Mouse (Mus musculus) embryonic facial prominence, embryonic 11.5 days (tissue): ENCODE measurements around the gene Shroom1. TPM values are rescaled to one million over a fixed set of nuclear protein-coding genes. Genes with fewer than 3 reads are reported as not detected.
A peak's percentile ranks its signal among the peaks of the same experiment; 100 is the strongest.

Source experiments
- ATAC-seq: fragments of 200-750 bp; cut with Nextera tagmentation; replicated peaks from 2 replicates; pipeline ENCODE4 v1.8.0; 2017; ENCODE audit warnings: low read depth; ENCODE audit not compliant: insufficient number of reproducible peaks, low FRiP score, low TSS enrichment
- DNase-seq: peaks from one replicate; pipeline ENCODE4 v3.0.0-alpha.2; 2015; ENCODE audit warnings: low spot score
- H3K27ac ChIP-seq: fragments of 300-500 bp; sonication (generic); replicated peaks from 2 replicates; pipeline ENCODE4 v1.5.1; 2014; ENCODE audit warnings: mild to moderate bottlenecking, low read depth, low read length, control low read depth
- H3K27me3 ChIP-seq: fragments of 300-500 bp; sonication (generic); 2 replicates; pipeline ENCODE4 v1.6.1; 2014; ENCODE audit warnings: mild to moderate bottlenecking, low read length, moderate library complexity, mixed read lengths; ENCODE audit not compliant: control insufficient read depth, insufficient read depth
- H3K36me3 ChIP-seq: fragments of 300-500 bp; sonication (generic); replicated peaks from 2 replicates; pipeline ENCODE4 v1.6.1; 2014; ENCODE audit warnings: low read depth, mild to moderate bottlenecking, low read length, moderate library complexity, mixed read lengths; ENCODE audit not compliant: control insufficient read depth, insufficient read depth
- H3K4me1 ChIP-seq: fragments of 300-500 bp; sonication (generic); 2 replicates; pipeline ENCODE4 v1.6.1; 2014; ENCODE audit warnings: low read length, mixed read lengths; ENCODE audit not compliant: control insufficient read depth, insufficient read depth
- H3K4me2 ChIP-seq: fragments of 300-500 bp; sonication (generic); 2 replicates; pipeline ENCODE4 v1.6.1; 2014; ENCODE audit warnings: low read depth, mild to moderate bottlenecking, control low read depth, low read length, moderate library complexity
- H3K4me3 ChIP-seq: fragments of 300-500 bp; sonication (generic); 2 replicates; pipeline ENCODE4 v1.5.1; 2014; ENCODE audit warnings: low read depth, low read length, control low read depth
- H3K9ac ChIP-seq: fragments of 300-500 bp; sonication (generic); replicated peaks from 2 replicates; pipeline ENCODE4 v1.6.1; 2014; ENCODE audit warnings: mild to moderate bottlenecking, control low read depth, low read length
- H3K9me3 ChIP-seq: fragments of 300-500 bp; sonication (generic); replicated peaks from 2 replicates; pipeline ENCODE4 v1.6.1; 2016; ENCODE audit warnings: mild to moderate bottlenecking, low read length, inconsistent platforms, mixed read lengths; ENCODE audit not compliant: control insufficient read depth
- WGBS: fragments of 180-500 bp; shearing (Covaris S2); extraction: QIAGEN DNeasy Blood & Tissue Kit; methylation state at CpG from one replicate; pipeline ENCODE4 v1.1.7; 2014; 5-methylcytosine and 5-hydroxymethylcytosine counted together
- polyA plus RNA-seq: library from polyadenylated mRNA; unstranded; fragments of >200 nt; fragmentation: Nextera tagmentation; extraction: Ambion mirVana; gene quantifications from 2 replicates; pipeline ENCODE4 v1.2.1, GENCODE M21; 2014

Shroom1 gene
- polyA plus RNA-seq, 1 experiment from 2014 or later = 2.3 TPM

DNA sequence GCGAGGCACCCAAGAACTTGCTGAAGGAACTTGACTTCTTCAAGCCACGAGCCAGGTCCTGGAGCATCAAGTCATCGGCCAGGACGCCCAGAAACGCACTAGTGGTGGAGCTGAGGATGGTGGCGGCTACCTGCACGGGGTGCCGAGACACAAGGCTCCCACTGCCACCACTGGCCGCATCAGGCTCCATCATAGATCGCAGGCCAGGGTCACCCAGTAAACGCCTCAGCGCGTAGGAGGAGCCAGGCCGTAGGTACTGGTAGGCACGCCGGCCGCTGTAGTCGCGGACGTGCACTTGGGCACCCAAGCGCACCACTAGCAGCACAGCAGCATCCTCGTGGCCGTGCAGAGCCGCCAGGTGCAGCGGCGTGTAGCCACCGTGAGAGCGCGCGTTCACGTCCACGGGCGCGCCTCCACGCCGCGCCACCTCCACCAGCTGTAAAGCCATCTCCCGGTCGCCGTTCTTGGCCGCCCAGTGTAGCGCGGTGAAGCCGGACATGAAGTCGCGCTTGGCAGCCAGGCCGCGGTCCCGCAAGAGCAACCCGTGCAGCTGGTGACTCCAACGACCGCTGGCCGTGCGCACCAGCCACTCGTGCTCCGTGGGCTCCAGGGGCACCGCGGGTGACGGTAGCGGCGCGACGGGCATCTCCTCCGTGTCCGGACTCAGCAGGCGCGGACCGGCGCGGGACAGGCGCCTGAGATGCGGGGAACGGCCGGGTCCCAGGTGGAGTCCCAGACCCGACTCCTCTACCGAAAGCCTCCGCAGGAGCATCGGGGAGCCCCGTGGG, 21.6 kb downstream of the Shroom1 start:
- Histone ChIP-seq H3K4me1 (peaks cover 4% of the 10 kb centered on the region; the same call in 1 of the 2 replicates), H3K27me3 (peaks cover 33% of the 10 kb centered on the region), H3K9ac (peak overlapping the region; percentile 51), H3K4me2 (peak overlapping the region; percentile 76), H3K36me3 (no peaks in the 10 kb centered on the region), H3K27ac (no peak overlapping the region), H3K9me3 (peaks cover 3% of the 10 kb centered on the region; the same call in 1 of the 2 replicates), H3K4me3 (peak overlapping the region; percentile 41)
- ATAC-seq = no peak
- DNase-seq = no peak
- 6% methylated on average over 76 of the region's 79 CpGs for WGBS

DNA sequence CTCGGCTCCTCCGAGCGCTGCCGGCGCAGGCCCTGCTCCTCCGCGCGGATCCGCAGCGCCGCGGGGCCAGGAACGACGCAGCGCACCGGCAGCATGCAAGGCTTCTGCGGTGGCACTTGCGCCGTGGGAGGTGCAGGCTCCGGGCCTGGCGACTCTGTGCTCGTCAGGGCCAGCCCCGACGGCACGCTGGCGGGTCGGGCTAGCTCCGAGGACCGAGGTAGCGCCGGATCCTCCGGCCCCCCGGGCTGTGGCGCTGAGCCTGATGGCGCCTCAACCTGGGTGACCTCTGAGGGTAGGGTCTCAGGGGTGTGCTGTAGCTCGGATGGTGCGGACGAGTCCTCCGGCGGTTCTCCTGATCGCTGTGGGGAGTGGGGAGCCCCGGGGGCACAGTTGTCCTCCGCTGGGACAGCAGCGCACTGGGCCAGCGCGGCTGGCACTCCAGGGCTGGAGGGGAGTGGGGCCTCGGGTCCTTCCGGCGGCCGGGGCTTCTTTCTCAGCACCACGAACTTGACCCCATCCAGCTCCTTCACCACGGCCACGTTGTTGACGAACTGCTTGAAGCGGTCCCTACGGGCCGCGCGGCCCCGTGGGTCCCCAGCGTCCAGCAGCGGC, 22.3 kb downstream of the Shroom1 start:
- Histone ChIP-seq H3K9ac (peak overlapping the region; percentile 51), H3K27me3 (peaks cover 33% of the 10 kb centered on the region), H3K4me2 (peak overlapping the region; percentile 76), H3K4me3 (peak overlapping the region; percentile 41), H3K4me1 (peaks cover 4% of the 10 kb centered on the region; the same call in 1 of the 2 replicates), H3K27ac (no peak overlapping the region), H3K9me3 (peaks cover 3% of the 10 kb centered on the region; the same call in 1 of the 2 replicates), H3K36me3 (no peaks in the 10 kb centered on the region)
- ATAC-seq (0 out of 2 replicates have a peak, but pooled peaks have one; percentile 46), DNase-seq (no peak)
- WGBS = 2% methylated on average over 59 of the region's 62 CpGs

DNA sequence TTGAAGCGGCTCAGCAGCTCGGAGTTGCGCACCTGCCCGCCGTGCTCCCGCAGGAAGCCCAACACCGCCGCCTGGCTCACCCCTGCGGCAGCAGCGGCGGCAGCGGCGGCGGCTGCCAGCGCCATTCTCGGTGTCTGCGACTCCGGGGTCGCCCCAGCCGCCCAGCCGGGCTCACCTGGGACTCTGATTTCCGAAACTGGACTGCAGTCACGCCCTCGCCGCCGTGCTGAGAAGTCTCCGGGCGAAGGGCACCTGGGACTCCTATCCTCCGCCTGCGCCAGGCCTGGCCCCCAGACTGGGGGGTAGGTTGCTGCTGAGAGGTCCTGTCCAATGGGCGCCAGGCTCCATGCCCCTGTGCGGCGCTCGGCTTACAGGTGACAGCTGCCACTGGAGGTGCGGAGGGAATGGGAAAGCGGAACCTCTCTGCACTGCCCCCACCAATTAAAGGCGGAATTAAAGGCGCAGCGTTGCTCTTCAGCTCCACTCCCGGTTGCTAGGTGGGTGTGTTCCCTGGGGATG, 22.8 kb downstream of the Shroom1 start, which contains the start of the genes Gm9945 and Sowaha:
Gm9945 (plus strand) TSS at position 384 of the 519 bp plus-strand sequence.
Sowaha (minus strand) TSS at position 492 of the 519 bp plus-strand sequence.
- 2% methylated on average over 40 of the region's 40 CpGs for WGBS
- Histone ChIP-seq H3K4me2 (peak within 1 kb of the TSS; percentile 76), H3K9ac (peak within 1 kb of the TSS; percentile 51), H3K4me1 (peaks cover 4% of the 10 kb centered on the region; the same call in 1 of the 2 replicates), H3K4me3 (peak within 1 kb of the TSS; percentile 41), H3K27me3 (peaks cover 33% of the 10 kb centered on the region), H3K9me3 (peaks cover 3% of the 10 kb centered on the region; the same call in 1 of the 2 replicates), H3K27ac (no peak within 1 kb of the TSS), H3K36me3 (no peaks in the 10 kb centered on the region)
- DNase-seq (no peak), ATAC-seq (0 out of 2 replicates have a peak, but pooled peaks have one; percentile 66)

DNA sequence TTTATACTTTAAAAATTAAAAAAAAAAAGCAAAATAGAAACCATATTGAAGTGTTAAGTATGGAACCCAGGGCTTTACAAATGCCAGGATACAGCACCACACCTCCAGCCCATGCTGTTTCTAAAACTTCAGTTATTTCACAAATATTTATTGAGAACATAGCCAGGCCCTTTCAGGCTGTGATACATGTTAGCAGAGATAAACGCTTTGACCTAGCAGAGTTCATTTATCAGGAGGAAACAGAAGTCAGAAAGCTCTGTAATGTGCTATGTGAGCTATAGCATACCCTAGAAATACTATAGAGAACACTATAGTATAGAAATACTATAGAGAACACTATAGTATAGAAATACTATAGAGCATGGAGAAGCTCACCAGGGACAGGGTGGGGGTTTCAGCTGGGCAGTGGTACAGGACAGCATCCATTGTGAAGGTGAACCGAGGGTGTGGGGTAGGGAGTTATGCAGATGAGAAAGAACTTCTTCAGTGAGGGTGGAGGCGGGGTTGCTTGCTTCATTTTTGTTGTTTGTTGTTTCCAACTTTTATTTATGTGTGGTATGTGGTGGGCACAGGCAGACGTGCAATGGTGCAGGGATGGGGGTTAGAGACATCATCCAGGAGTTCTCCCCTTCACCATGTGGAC, 24.2 kb downstream of the Shroom1 start:
- Histone ChIP-seq H3K36me3 (no peaks in the 10 kb centered on the region), H3K4me1 (peaks cover 4% of the 10 kb centered on the region; the same call in 1 of the 2 replicates), H3K27ac (no peak overlapping the region), H3K9ac (no peak overlapping the region), H3K9me3 (peaks cover 3% of the 10 kb centered on the region; the same call in 1 of the 2 replicates), H3K27me3 (peaks cover 33% of the 10 kb centered on the region), H3K4me3 (no peak overlapping the region), H3K4me2 (no peak overlapping the region)
- DNase-seq (no peak), ATAC-seq (no peak)
- 76% methylated on average over 4 of the region's 4 CpGs for WGBS

DNA sequence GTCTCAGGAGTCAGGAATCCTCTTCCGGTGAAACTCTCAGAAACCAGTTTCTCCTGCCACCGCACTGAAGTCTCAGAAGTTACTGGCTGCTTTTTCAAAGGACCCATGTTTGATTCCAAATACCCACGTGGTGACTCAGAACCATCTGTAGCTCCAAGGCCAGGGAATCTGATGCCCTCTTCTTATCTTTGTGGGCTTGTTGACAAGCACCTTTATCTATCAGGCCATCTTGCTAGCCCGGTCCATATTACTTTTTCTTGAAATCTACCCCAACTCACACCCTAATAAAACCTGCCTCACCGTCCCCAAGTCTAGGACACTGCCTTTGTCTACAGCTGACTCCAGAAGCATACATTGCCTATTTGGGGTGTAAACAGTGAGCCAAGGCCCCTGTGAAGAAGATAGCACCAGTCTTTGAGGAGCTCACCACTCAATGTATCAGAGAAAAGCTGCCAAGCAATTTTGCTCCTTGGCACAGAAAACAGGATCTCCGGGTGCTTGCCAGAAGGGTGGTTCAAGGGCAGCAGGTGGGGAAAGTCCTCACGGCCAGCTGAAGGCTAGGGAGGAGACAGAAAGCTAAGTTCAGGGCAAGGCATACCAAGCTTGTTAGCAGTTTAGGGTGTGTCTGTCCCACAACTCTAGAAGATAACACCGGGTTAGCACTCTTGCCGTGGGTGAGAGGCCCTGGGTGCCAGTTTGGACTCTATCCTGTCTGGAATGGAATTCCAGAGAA, 26.3 kb downstream of the Shroom1 start:
- no peaks in the 10 kb centered on the region for H3K36me3 ChIP-seq
- peaks cover 8% of the 10 kb centered on the region for H3K4me1 ChIP-seq
- no peak overlapping the region for H3K27ac ChIP-seq
- H3K9ac ChIP-seq = no peak overlapping the region
- 78% methylated on average over 9 of the region's 9 CpGs for WGBS
- H3K4me3 ChIP-seq = no peak overlapping the region
- no peak for ATAC-seq
- peaks cover 27% of the 10 kb centered on the region for H3K27me3 ChIP-seq
- H3K9me3 ChIP-seq = peaks cover 3% of the 10 kb centered on the region; the same call in 1 of the 2 replicates
- DNase-seq = no peak
- H3K4me2 ChIP-seq = no peak overlapping the region

DNA sequence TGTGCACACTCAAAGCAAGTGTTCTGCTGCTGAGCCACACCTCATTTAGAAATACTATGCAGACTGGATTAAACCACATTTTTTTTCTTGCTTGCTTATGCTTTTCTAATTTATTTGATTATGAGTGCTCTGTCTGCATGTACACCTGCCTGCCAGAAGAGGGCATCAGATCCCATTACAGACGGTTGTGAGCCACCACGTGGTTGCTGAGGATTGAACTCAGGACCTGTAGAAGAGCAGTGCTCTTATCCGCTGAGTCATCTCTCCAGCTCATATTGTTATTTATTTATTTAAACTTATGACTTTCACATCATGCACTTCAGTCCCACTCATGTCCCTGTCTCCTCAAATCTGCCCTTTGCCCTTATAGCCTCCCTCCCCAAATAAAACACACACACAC, 28.7 kb downstream of the Shroom1 start:
- Histone ChIP-seq H3K4me1 (peaks cover 4% of the 10 kb centered on the region), H3K27ac (no peak overlapping the region), H3K9me3 (no peaks in the 10 kb centered on the region), H3K36me3 (no peaks in the 10 kb centered on the region), H3K27me3 (peaks cover 4% of the 10 kb centered on the region), H3K4me3 (no peak overlapping the region), H3K4me2 (no peak overlapping the region), H3K9ac (no peak overlapping the region)
- DNase-seq (no peak), ATAC-seq (no peak)
- 42% methylated on average over 3 of the region's 3 CpGs for WGBS

DNA sequence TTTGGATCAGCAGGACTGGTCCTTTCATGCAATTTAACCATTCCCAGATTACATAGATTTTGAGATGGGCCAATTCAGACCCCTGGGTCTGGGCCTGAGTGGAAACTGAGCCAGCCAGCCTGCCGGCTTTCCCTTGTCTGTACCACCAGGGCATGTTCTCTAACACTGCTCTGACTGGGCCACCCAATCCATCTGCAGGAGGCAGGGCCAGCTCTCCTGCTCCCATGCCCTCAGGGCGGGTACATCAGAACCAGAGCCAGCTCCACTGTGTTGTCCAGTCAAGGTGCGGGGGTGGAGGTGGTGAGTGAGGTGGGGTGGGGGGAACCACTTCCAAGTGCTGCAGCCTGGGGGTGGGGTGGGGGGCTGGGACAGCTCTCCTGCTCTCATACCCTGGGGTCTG, 29.3 kb downstream of the Shroom1 start:
- Histone ChIP-seq H3K9ac (no peak overlapping the region), H3K27ac (no peak overlapping the region), H3K36me3 (no peaks in the 10 kb centered on the region), H3K9me3 (no peaks in the 10 kb centered on the region), H3K4me1 (peaks cover 4% of the 10 kb centered on the region), H3K27me3 (peaks cover 1% of the 10 kb centered on the region), H3K4me2 (no peak overlapping the region), H3K4me3 (no peak overlapping the region)
- WGBS = 62% methylated on average over 3 of the region's 3 CpGs
- no peak for DNase-seq
- ATAC-seq = no peak
